Mouse (Mus musculus): ENCODE data around the gene Copg1. TPM values are rescaled to one million over a fixed set of nuclear protein-coding genes. Genes with fewer than 3 reads are reported as not detected.

Gene Copg1
- polyA plus RNA-seq, 1 experiment from 2014 or later, result 193 TPM

- H3K4me3 ChIP-seq, result no peak overlapping the region
- no peaks in the 10 kb centered on the region for H3K9me3 ChIP-seq
- no peak overlapping the region for H3K9ac ChIP-seq
- 80% methylated on average over 4 of the region's 4 CpGs for WGBS
- ATAC-seq (ENCODE audit: low FRiP score, low read depth), result no peak
- peaks cover 9% of the 10 kb centered on the region for H3K4me1 ChIP-seq
- peaks cover 5% of the 10 kb centered on the region for H3K36me3 ChIP-seq
- no peak overlapping the region for H3K4me2 ChIP-seq (replicated peaks)
- peaks cover 8% of the 10 kb centered on the region; the same call in 1 of the 2 replicates for H3K27me3 ChIP-seq
- no peak overlapping the region for H3K27ac ChIP-seq
Observed at GRCm38 (mm10) chr6:87853446-87853845, 34.2 kb upstream of the Copg1 start.

- Histone ChIP-seq H3K9me3 (no peaks in the 10 kb centered on the region), H3K4me2 (replicated peaks) (no peak overlapping the region), H3K9ac (no peak overlapping the region), H3K4me1 (no peaks in the 10 kb centered on the region), H3K27me3 (peaks cover 8% of the 10 kb centered on the region; the same call in 1 of the 2 replicates), H3K36me3 (no peaks in the 10 kb centered on the region), H3K4me3 (no peak overlapping the region), H3K27ac (no peak overlapping the region)
- no peak for ATAC-seq (ENCODE audit: low FRiP score, low read depth)
- 58% methylated on average over 1 of the region's 1 CpGs for WGBS
Observed at GRCm38 (mm10) chr6:87857071-87857470, 30.5 kb upstream of the Copg1 start.

- no peak overlapping the region for H3K4me2 ChIP-seq (replicated peaks)
Observed at GRCm38 (mm10) chr6:87866211-87866610, 21.4 kb upstream of the Copg1 start.

GRCm38 (mm10) chr6:87867256-87867655 is 20.4 kb upstream of the Copg1 start:
- H3K27me3 ChIP-seq, result no peaks in the 10 kb centered on the region
- H3K4me1 ChIP-seq, result no peaks in the 10 kb centered on the region

More at GRCm38 (mm10) chr6:87866211-87866610, 21.4 kb upstream of the Copg1 start:
- no peak for ATAC-seq (ENCODE audit: low FRiP score, low read depth)
- Histone ChIP-seq H3K27ac (no peak overlapping the region), H3K4me3 (no peak overlapping the region), H3K4me1 (no peaks in the 10 kb centered on the region), H3K9me3 (no peaks in the 10 kb centered on the region), H3K36me3 (no peaks in the 10 kb centered on the region), H3K9ac (no peak overlapping the region), H3K27me3 (no peaks in the 10 kb centered on the region)
- 80% methylated on average over 6 of the region's 6 CpGs for WGBS

GRCm38 (mm10) chr6:87868871-87869506 is 18.6 kb upstream of the Copg1 start:
- 80% methylated on average over 9 of the region's 9 CpGs for WGBS
- Histone ChIP-seq H3K4me1 (no peaks in the 10 kb centered on the region), H3K9me3 (no peaks in the 10 kb centered on the region), H3K36me3 (no peaks in the 10 kb centered on the region), H3K4me3 (no peak overlapping the region), H3K9ac (no peak overlapping the region), H3K27ac (no peak overlapping the region), H3K27me3 (no peaks in the 10 kb centered on the region), H3K4me2 (replicated peaks) (no peak overlapping the region)
- ATAC-seq (ENCODE audit: low FRiP score, low read depth), result no peak

More at GRCm38 (mm10) chr6:87867256-87867655, 20.4 kb upstream of the Copg1 start:
- H3K9me3 ChIP-seq, result no peaks in the 10 kb centered on the region
- no peak overlapping the region for H3K9ac ChIP-seq
- WGBS, result 75% methylated on average over 2 of the region's 2 CpGs
- ATAC-seq (ENCODE audit: low FRiP score, low read depth), result no peak
- H3K4me3 ChIP-seq, result no peak overlapping the region
- no peaks in the 10 kb centered on the region for H3K36me3 ChIP-seq
- no peak overlapping the region for H3K27ac ChIP-seq
- H3K4me2 ChIP-seq (replicated peaks), result no peak overlapping the region

GRCm38 (mm10) chr6:87870440-87870839 is 17.2 kb upstream of the Copg1 start:
- H3K9ac ChIP-seq, result no peak overlapping the region
- WGBS, result 85% methylated on average over 1 of the region's 1 CpGs
- no peaks in the 10 kb centered on the region for H3K27me3 ChIP-seq
- no peak overlapping the region for H3K27ac ChIP-seq
- no peaks in the 10 kb centered on the region for H3K4me1 ChIP-seq
- no peaks in the 10 kb centered on the region for H3K9me3 ChIP-seq
- ATAC-seq (ENCODE audit: low FRiP score, low read depth), result no peak
- H3K4me2 ChIP-seq (replicated peaks), result no peak overlapping the region
- no peaks in the 10 kb centered on the region for H3K36me3 ChIP-seq
- H3K4me3 ChIP-seq, result no peak overlapping the region

- no peaks in the 10 kb centered on the region for H3K9me3 ChIP-seq
Observed at GRCm38 (mm10) chr6:87871240-87871639, 16.4 kb upstream of the Copg1 start.

GRCm38 (mm10) chr6:87873104-87873503 is 14.5 kb upstream of the Copg1 start:
- no peak overlapping the region for H3K4me2 ChIP-seq (replicated peaks)
- no peaks in the 10 kb centered on the region for H3K36me3 ChIP-seq
- no peak for ATAC-seq (ENCODE audit: low FRiP score, low read depth)
- 54% methylated on average over 1 of the region's 1 CpGs for WGBS
- no peak overlapping the region for H3K27ac ChIP-seq
- H3K4me3 ChIP-seq, result no peak overlapping the region
- H3K27me3 ChIP-seq, result no peaks in the 10 kb centered on the region
- H3K9me3 ChIP-seq, result no peaks in the 10 kb centered on the region
- no peak overlapping the region for H3K9ac ChIP-seq
- H3K4me1 ChIP-seq, result no peaks in the 10 kb centered on the region

More at GRCm38 (mm10) chr6:87871240-87871639, 16.4 kb upstream of the Copg1 start:
- Histone ChIP-seq H3K27me3 (no peaks in the 10 kb centered on the region), H3K4me3 (no peak overlapping the region), H3K4me1 (no peaks in the 10 kb centered on the region), H3K4me2 (replicated peaks) (no peak overlapping the region), H3K9ac (no peak overlapping the region), H3K27ac (no peak overlapping the region), H3K36me3 (no peaks in the 10 kb centered on the region)
- 88% methylated on average over 7 of the region's 7 CpGs for WGBS
- no peak for ATAC-seq (ENCODE audit: low FRiP score, low read depth)

GRCm38 (mm10) chr6:87873963-87874362 is 13.7 kb upstream of the Copg1 start:
- Histone ChIP-seq H3K27me3 (no peaks in the 10 kb centered on the region), H3K9ac (no peak overlapping the region), H3K36me3 (no peaks in the 10 kb centered on the region), H3K4me3 (no peak overlapping the region), H3K27ac (no peak overlapping the region), H3K4me1 (no peaks in the 10 kb centered on the region), H3K9me3 (no peaks in the 10 kb centered on the region), H3K4me2 (replicated peaks) (no peak overlapping the region)
- no peak for ATAC-seq (ENCODE audit: low FRiP score, low read depth)
- 82% methylated on average over 2 of the region's 2 CpGs for WGBS

- Histone ChIP-seq H3K4me3 (no peak overlapping the region), H3K4me1 (no peaks in the 10 kb centered on the region), H3K36me3 (no peaks in the 10 kb centered on the region), H3K9me3 (no peaks in the 10 kb centered on the region), H3K4me2 (replicated peaks) (no peak overlapping the region), H3K27me3 (no peaks in the 10 kb centered on the region), H3K27ac (no peak overlapping the region), H3K9ac (no peak overlapping the region)
- WGBS, result 65% methylated on average over 1 of the region's 1 CpGs
- no peak for ATAC-seq (ENCODE audit: low FRiP score, low read depth)
Observed at GRCm38 (mm10) chr6:87875083-87875482, 12.5 kb upstream of the Copg1 start.

GRCm38 (mm10) chr6:87875562-87875961 is 12.1 kb upstream of the Copg1 start:
- WGBS, result 83% methylated on average over 7 of the region's 7 CpGs

GRCm38 (mm10) chr6:87876068-87876643 is 11.5 kb upstream of the Copg1 start:
- Histone ChIP-seq H3K27me3 (no peaks in the 10 kb centered on the region), H3K9ac (no peak overlapping the region), H3K4me3 (no peak overlapping the region), H3K4me1 (no peaks in the 10 kb centered on the region), H3K9me3 (no peaks in the 10 kb centered on the region), H3K27ac (no peak overlapping the region), H3K36me3 (no peaks in the 10 kb centered on the region), H3K4me2 (replicated peaks) (no peak overlapping the region)
- WGBS, result 67% methylated on average over 13 of the region's 13 CpGs
- no peak for ATAC-seq (ENCODE audit: low FRiP score, low read depth)

More at GRCm38 (mm10) chr6:87875562-87875961, 12.1 kb upstream of the Copg1 start:
- Histone ChIP-seq H3K4me1 (no peaks in the 10 kb centered on the region), H3K9ac (no peak overlapping the region), H3K9me3 (no peaks in the 10 kb centered on the region), H3K36me3 (no peaks in the 10 kb centered on the region), H3K4me2 (replicated peaks) (no peak overlapping the region), H3K4me3 (no peak overlapping the region), H3K27me3 (no peaks in the 10 kb centered on the region), H3K27ac (no peak overlapping the region)
- no peak for ATAC-seq (ENCODE audit: low FRiP score, low read depth)

- Histone ChIP-seq H3K36me3 (no peaks in the 10 kb centered on the region), H3K4me3 (no peak overlapping the region), H3K9ac (no peak overlapping the region), H3K4me2 (replicated peaks) (no peak overlapping the region), H3K27me3 (no peaks in the 10 kb centered on the region), H3K4me1 (no peaks in the 10 kb centered on the region), H3K27ac (no peak overlapping the region), H3K9me3 (no peaks in the 10 kb centered on the region)
- no peak for ATAC-seq (ENCODE audit: low FRiP score, low read depth)
- 32% methylated on average over 4 of the region's 4 CpGs for WGBS
Observed at GRCm38 (mm10) chr6:87879010-87879409, 8.6 kb upstream of the Copg1 start.

Measured in limb, embryonic 13.5 days (tissue).